Comparison of ENCODE assay signal across 8 mouse cellular contexts in the genomic region with DNA sequence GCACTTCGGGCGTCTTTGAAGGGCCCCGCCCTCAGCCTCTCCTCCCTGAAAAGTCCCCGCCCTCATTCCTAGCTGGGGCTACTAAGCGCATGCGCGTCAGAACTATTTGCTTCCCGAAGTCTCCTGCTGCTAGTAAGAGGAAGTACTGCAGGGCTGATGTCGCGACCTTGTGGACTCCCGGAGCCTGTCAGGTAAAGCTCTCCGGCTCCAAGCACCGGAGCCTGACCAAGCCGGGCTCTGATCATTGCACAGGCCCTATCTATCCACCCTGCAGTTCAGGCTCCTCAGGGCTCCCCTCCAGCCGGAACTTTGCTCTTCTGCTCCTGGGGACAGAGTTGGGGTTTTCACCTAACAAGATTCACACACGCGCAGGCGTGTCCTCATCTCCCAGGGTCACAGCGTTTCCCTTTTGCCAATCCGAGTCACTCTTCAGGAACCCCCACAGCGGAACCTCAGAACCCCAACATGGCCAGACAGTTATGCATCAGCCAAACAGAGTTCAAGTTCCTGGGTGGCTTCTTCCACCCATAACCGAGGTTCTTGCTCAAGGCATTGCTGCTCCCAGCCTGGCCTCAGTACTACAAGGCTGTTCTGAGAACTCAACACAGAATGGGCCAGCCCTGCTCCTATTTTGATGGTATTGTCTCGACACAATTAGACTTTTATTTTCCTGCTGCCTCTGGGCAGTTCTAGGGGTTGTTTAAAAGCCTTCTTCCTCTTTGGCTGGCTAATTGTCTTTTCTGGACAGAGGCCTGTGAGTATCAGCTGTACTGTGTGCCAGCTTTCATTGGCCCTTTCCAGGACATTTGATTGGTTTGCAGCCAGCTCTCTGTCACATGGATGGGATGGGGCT. TPM values are rescaled to one million over a fixed set of nuclear protein-coding genes. Genes with fewer than 3 reads are reported as not detected.
DNase-seq lines count a peak whose midpoint lies in the region; ATAC-seq and TF ChIP-seq lines count a peak whose summit lies in the region.

A gene (plus strand): TSS at position 48 of the 853 bp plus-strand sequence.

- no peaks in the 10 kb centered on the region for H3K9me3 ChIP-seq in hindbrain, embryonic 12.5 days (replicated peaks)
- H3K9me3 ChIP-seq in lung, postnatal 0 days (ENCODE audit: low read length): no peaks in the 10 kb centered on the region

- no peaks in the 10 kb centered on the region for H3K36me3 ChIP-seq in hindbrain, embryonic 12.5 days
- no peaks in the 10 kb centered on the region for H3K36me3 ChIP-seq in lung, postnatal 0 days (ENCODE audit: insufficient read depth, low read length)

- H3K27ac ChIP-seq in hindbrain, embryonic 12.5 days: 0 out of 2 replicates have a peak within 1 kb of the TSS, but pooled peaks have one; percentile 40
- H3K27ac ChIP-seq in lung, postnatal 0 days (ENCODE audit: low read length): peak within 1 kb of the TSS; percentile 74

- WGBS in hindbrain, embryonic 12.5 days: 5% methylated on average over 23 of the region's 23 CpGs
- under 1% methylated on average over 23 of the region's 23 CpGs for WGBS in lung, postnatal 0 days

- peak; percentile 82 for ATAC-seq in hindbrain, embryonic 12.5 days (ENCODE audit: low FRiP score)
- peak; percentile 95 for ATAC-seq in lung, postnatal 0 days

- peak; percentile 32 for TF ChIP-seq CTCF in lung, postnatal 0 days (IDR thresholded peaks at IDR 0.05)

- peak within 1 kb of the TSS; percentile 59 for H3K9ac ChIP-seq in hindbrain, embryonic 12.5 days
- peak within 1 kb of the TSS; percentile 70 for H3K9ac ChIP-seq in lung, postnatal 0 days (replicated peaks; ENCODE audit: low read depth)

- H3K27me3 ChIP-seq in hindbrain, embryonic 12.5 days: no peaks in the 10 kb centered on the region
- H3K27me3 ChIP-seq in lung, postnatal 0 days (replicated peaks; ENCODE audit: insufficient read depth, low read length): no peaks in the 10 kb centered on the region

- H3K4me3 ChIP-seq in hindbrain, embryonic 12.5 days: peak within 1 kb of the TSS; percentile 47
- H3K4me3 ChIP-seq in lung, postnatal 0 days (ENCODE audit: low read depth, low read length): peak within 1 kb of the TSS; percentile 59

- TF ChIP-seq EP300 in lung, postnatal 0 days (IDR thresholded peaks at IDR 0.05): no peak

- DNase-seq in T-cell, adult 2 months (ENCODE audit: low spot score): peak; percentile 82
- DNase-seq in cerebellum, postnatal 25 days: peak; percentile 76 to 87
- DNase-seq in frontal cortex, postnatal 14 days (ENCODE audit: low spot score in 2 of 2): peak; percentile 62 to 71
- DNase-seq in layer of hippocampus, postnatal 10 days (ENCODE audit: low spot score in 2 of 2): peak; percentile 64 to 74
- peak; percentile 100 for DNase-seq in lung, postnatal 0 days (ENCODE audit: low spot score)
- DNase-seq in ovary, postnatal 14 days (ENCODE audit: low spot score): peak; percentile 79
- peak; percentile 80 to 82 for DNase-seq in thymus, postnatal 10 days (ENCODE audit: low spot score in 2 of 2)

- peak within 1 kb of the TSS; percentile 78 for H3K4me2 ChIP-seq in hindbrain, embryonic 12.5 days (replicated peaks)
- H3K4me2 ChIP-seq in lung, postnatal 0 days (replicated peaks; ENCODE audit: low read depth, low read length): peak within 1 kb of the TSS; percentile 67

- peaks cover 8% of the 10 kb centered on the region for H3K4me1 ChIP-seq in hindbrain, embryonic 12.5 days
- no peaks in the 10 kb centered on the region for H3K4me1 ChIP-seq in lung, postnatal 0 days (ENCODE audit: insufficient read depth, low read depth, low read length)

RNA-seq across cellular contexts. Expression of the gene that starts here (rescaled TPM):
- 9.9 and 10.2 TPM in 2 replicates for polyA plus RNA-seq in hindbrain, embryonic 12.5 days (2016; fragmentation: Nextera tagmentation; extraction: Ambion mirVana)
- total RNA-seq in layer of hippocampus, postnatal 10 days (2021): 1 to 10 TPM; 3.9 to 4.0 TPM
- polyA plus RNA-seq in lung, postnatal 0 days (2015; fragmentation: Nextera tagmentation; extraction: Ambion mirVana): 22.0 and 23.0 TPM in 2 replicates

Comparison
In these comparisons a context has a peak if more than half of its experiments do, and no peak if none do; other contexts are left out.
1. Peak in every context shown above with its lines: DNase-seq, ATAC-seq, H3K4me3 ChIP-seq and H3K27ac ChIP-seq.